Mouse (Mus musculus) v-Abl transformed pro-B cells (cell line): ENCODE results near the gene Egln2.

Experiments used
- in situ Hi-C, 2 experiments: fragments of 400-800 bp; cut with MboI; formaldehyde crosslinking; loops; one replicate each; pipeline ENCODE4 v1.15.1; 2025; ENCODE audit not compliant: unreplicated experiment in 2 of 2

The Egln2 gene

GRCm38 (mm10) chr7:27166614-27167474, at the start of gene Egln2:
Gene Egln2 (minus strand): TSS chr7:27166802.
- in situ Hi-C loops = loop anchor here in 1 of 2 experiments (25.0 kb wide), 1 partner anchor 1020 kb away; the partner anchor contains the start of gene Dyrk1b

- in situ Hi-C loops = no loop called here
Observed at GRCm38 (mm10) chr7:27212626-27213025, 46.0 kb upstream of the Egln2 start.

GRCm38 (mm10) chr7:27203730-27204449, 37.3 kb upstream of the Egln2 start:
- in situ Hi-C loops = no loop called here

GRCm38 (mm10) chr7:27198779-27199178, 32.2 kb upstream of the Egln2 start:
- in situ Hi-C loops = loop anchor here in 1 of 2 experiments (25.0 kb wide), 1 partner anchor 389 kb away; the partner anchor contains the start of gene Akt2

- in situ Hi-C loops = loop anchor here in 1 of 2 experiments (25.0 kb wide), 1 partner anchor 389 kb away; the partner anchor contains the start of gene Akt2
Observed at GRCm38 (mm10) chr7:27198355-27198754, 31.8 kb upstream of the Egln2 start.

- in situ Hi-C loops = loop anchor here in 1 of 2 experiments (25.0 kb wide), 1 partner anchor 390 kb away; the partner anchor contains the start of gene Akt2
Observed at GRCm38 (mm10) chr7:27197634-27198033, 31.0 kb upstream of the Egln2 start.

GRCm38 (mm10) chr7:27197136-27197535, 30.5 kb upstream of the Egln2 start:
- in situ Hi-C loops = loop anchor here in 1 of 2 experiments (25.0 kb wide), 1 partner anchor 390 kb away; the partner anchor contains the start of gene Akt2

GRCm38 (mm10) chr7:27195681-27196611, 29.3 kb upstream of the Egln2 start, which contains the start of the genes BC024978 and Snrpa:
Gene BC024978 (plus strand): TSS chr7:27195781.
Gene Snrpa (minus strand): TSS chr7:27196271.
- in situ Hi-C loops = loop anchor here in 1 of 2 experiments (25.0 kb wide), 1 partner anchor 391 kb away; the partner anchor contains the start of gene Akt2

GRCm38 (mm10) chr7:27193731-27194130, 27.1 kb upstream of the Egln2 start:
- in situ Hi-C loops = loop anchor here in 1 of 2 experiments (25.0 kb wide), 1 partner anchor 394 kb away; the partner anchor contains the start of gene Akt2

GRCm38 (mm10) chr7:27192434-27192833, 25.8 kb upstream of the Egln2 start:
- in situ Hi-C loops = loop anchor here in 1 of 2 experiments (25.0 kb wide), 1 partner anchor 395 kb away; the partner anchor contains the start of gene Akt2

- in situ Hi-C loops = loop anchor here (5.0 to 25.0 kb wide), 2 partner anchors 38 to 398 kb away; partner anchors contain the start of genes Akt2 (in 1 of the 2) and Itpkc (in 1 of the 2)
Observed at GRCm38 (mm10) chr7:27189271-27189931, 22.8 kb upstream of the Egln2 start.

- in situ Hi-C loops = loop anchor here (5.0 to 25.0 kb wide), 2 partner anchors 41 to 401 kb away; partner anchors contain the start of genes Akt2 (in 1 of the 2) and Itpkc (in 1 of the 2)
Observed at GRCm38 (mm10) chr7:27185986-27186385, 19.4 kb upstream of the Egln2 start.

- in situ Hi-C loops = loop anchor here (5.0 to 25.0 kb wide), 2 partner anchors 42 to 402 kb away; partner anchors contain the start of genes Akt2 (in 1 of the 2) and Itpkc (in 1 of the 2)
Observed at GRCm38 (mm10) chr7:27184964-27185363, 18.4 kb upstream of the Egln2 start.

GRCm38 (mm10) chr7:27182498-27182897, 15.9 kb upstream of the Egln2 start:
- in situ Hi-C loops = loop anchor here in 1 of 2 experiments (25.0 kb wide), 1 partner anchor 405 kb away; the partner anchor contains the start of gene Akt2

GRCm38 (mm10) chr7:27180837-27181695, 14.5 kb upstream of the Egln2 start, which contains the start of the genes Gm21983 and Mia:
Gene Gm21983 (minus strand): TSS chr7:27181086.
Gene Mia (minus strand): TSS chr7:27181157.
- in situ Hi-C loops = loop anchor here in 1 of 2 experiments (25.0 kb wide), 1 partner anchor 406 kb away; the partner anchor contains the start of gene Akt2

- in situ Hi-C loops = loop anchor here in 1 of 2 experiments (25.0 kb wide), 1 partner anchor 407 kb away; the partner anchor contains the start of gene Akt2
Observed at GRCm38 (mm10) chr7:27180036-27180435, 13.4 kb upstream of the Egln2 start.
